In genomic region chr9:48075661-48076240, GRCm38 (mm10) we compare ENCODE assay signal across 13 mouse cellular contexts.
"Had no signal": no experiment of that assay in that cellular context is flagged by ENCODE, and none has a peak within 500 bp of the region (broad histone marks: within the 10 kb centered on the region; RNA-seq: fewer than 3 reads in every experiment).

No protein-coding gene starts in this region.

- DNase-seq: kidney, postnatal 14 days; lung, embryonic 14.5 days; lung, postnatal 10 days; lung, postnatal 4 days; right cerebral cortex, adult 18-20 months; right cerebral cortex, postnatal 25 days; thymus, postnatal 36 days had no signal

- H3K9me3 ChIP-seq: kidney, embryonic 15.5 days; limb, embryonic 15.5 days; liver, embryonic 12.5 days; midbrain, embryonic 10.5 days; neural tube, embryonic 15.5 days had no signal

- H3K27ac ChIP-seq: kidney, embryonic 15.5 days; limb, embryonic 15.5 days; liver, embryonic 12.5 days; midbrain, embryonic 10.5 days; neural tube, embryonic 15.5 days had no signal

- H3K9ac ChIP-seq: kidney, embryonic 15.5 days; limb, embryonic 15.5 days; liver, embryonic 12.5 days; lung, embryonic 14.5 days; neural tube, embryonic 15.5 days had no signal

- H3K4me3 ChIP-seq: kidney, embryonic 15.5 days; limb, embryonic 15.5 days; liver, embryonic 12.5 days; midbrain, embryonic 10.5 days; myocyte; neural tube, embryonic 15.5 days had no signal

- H3K36me3 ChIP-seq: kidney, embryonic 15.5 days; limb, embryonic 15.5 days; liver, embryonic 12.5 days; midbrain, embryonic 10.5 days; neural tube, embryonic 15.5 days had no signal

- H3K4me1 ChIP-seq: kidney, embryonic 15.5 days; limb, embryonic 15.5 days; liver, embryonic 12.5 days; neural tube, embryonic 15.5 days had no signal

- H3K4me2 ChIP-seq: kidney, embryonic 15.5 days; limb, embryonic 15.5 days; liver, embryonic 12.5 days; lung, embryonic 14.5 days; neural tube, embryonic 15.5 days had no signal

- ATAC-seq: liver, embryonic 12.5 days had no signal

- H3K27me3 ChIP-seq: kidney, embryonic 15.5 days; limb, embryonic 15.5 days; liver, embryonic 12.5 days; neural tube, embryonic 15.5 days had no signal
